Mouse (Mus musculus) kidney, embryonic 16.5 days (tissue): ENCODE measurements around the gene Mcm3ap. TPM values are rescaled to one million over a fixed set of nuclear protein-coding genes. Genes with fewer than 3 reads are reported as not detected.
A peak's percentile ranks its signal among the peaks of the same experiment; 100 is the strongest.

ENCODE experiments used
- ATAC-seq: fragments of 200-750 bp; cut with Nextera tagmentation; 2 replicates; pipeline ENCODE4 v1.8.0; 2017; ENCODE audit warnings: moderate TSS enrichment; ENCODE audit not compliant: low FRiP score, low TSS enrichment
- H3K27ac ChIP-seq: fragments of 300-500 bp; sonication (generic); 2 replicates; pipeline ENCODE4 v1.5.1; 2014; ENCODE audit warnings: low read length
- H3K27me3 ChIP-seq: fragments of 300-500 bp; sonication (generic); 2 replicates; pipeline ENCODE4 v1.6.1; 2014; ENCODE audit warnings: low read length, control low read depth, mixed read lengths; ENCODE audit not compliant: insufficient read depth
- H3K36me3 ChIP-seq: fragments of 300-500 bp; sonication (generic); 2 replicates; pipeline ENCODE4 v1.6.1; 2014; ENCODE audit warnings: low read length, control low read depth, mixed read lengths; ENCODE audit not compliant: insufficient read depth
- H3K4me1 ChIP-seq: fragments of 300-500 bp; sonication (generic); 2 replicates; pipeline ENCODE4 v1.6.1; 2014; ENCODE audit warnings: low read length, control low read depth, mixed read lengths; ENCODE audit not compliant: insufficient read depth
- H3K4me2 ChIP-seq: fragments of 300-500 bp; sonication (generic); replicated peaks from 2 replicates; pipeline ENCODE4 v1.6.1; 2014; ENCODE audit warnings: low read depth, low read length
- H3K4me3 ChIP-seq: fragments of 300-500 bp; sonication (generic); 2 replicates; pipeline ENCODE4 v1.5.1; 2014; ENCODE audit warnings: mild to moderate bottlenecking, low read length
- H3K9ac ChIP-seq: fragments of 300-500 bp; sonication (generic); replicated peaks from 2 replicates; pipeline ENCODE4 v1.6.1; 2014; ENCODE audit warnings: low read length
- H3K9me3 ChIP-seq: fragments of 300-500 bp; sonication (generic); 2 replicates; pipeline ENCODE4 v1.6.1; 2016; ENCODE audit warnings: low read length, control low read depth
- WGBS: fragments of 180-500 bp; shearing (Covaris S2); extraction: QIAGEN DNeasy Blood & Tissue Kit; methylation state at CpG from one replicate; pipeline ENCODE4 v1.1.7; 2014; 5-methylcytosine and 5-hydroxymethylcytosine counted together
- polyA plus RNA-seq: library from polyadenylated mRNA; unstranded; fragments of >200 nt; fragmentation: Nextera tagmentation; extraction: Ambion mirVana; gene quantifications from 2 replicates; pipeline ENCODE4 v1.2.1, GENCODE M21; 2015

Mcm3ap gene
- polyA plus RNA-seq, 1 experiment from 2014 or later = 50.2 TPM

DNA sequence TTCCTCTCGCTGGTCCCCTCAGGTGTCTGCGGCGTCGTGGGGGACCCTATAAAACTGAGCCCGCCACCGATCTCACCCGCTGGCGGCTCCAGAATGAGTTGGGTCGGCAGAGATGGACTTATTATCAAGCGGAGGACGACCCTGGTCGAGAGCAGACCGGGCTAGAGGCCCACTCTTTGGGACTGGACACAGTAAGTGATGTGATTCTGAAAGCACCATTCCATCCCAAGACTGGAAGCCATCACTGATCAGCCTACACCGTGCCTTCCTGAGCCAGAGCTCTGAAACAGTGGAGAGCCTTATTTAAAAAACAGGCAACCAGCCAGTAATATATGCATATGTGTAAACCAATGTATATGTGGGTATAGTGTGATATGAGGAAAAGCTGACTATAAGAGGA, 63.1 kb downstream of the Mcm3ap start:
- Histone ChIP-seq H3K27ac (peak overlapping the region; percentile 39; the same call in 1 of the 2 replicates), H3K4me3 (peak overlapping the region; percentile 66), H3K4me1 (peaks cover 13% of the 10 kb centered on the region; the same call in 1 of the 2 replicates), H3K9me3 (no peaks in the 10 kb centered on the region), H3K27me3 (no peaks in the 10 kb centered on the region), H3K36me3 (peaks cover 7% of the 10 kb centered on the region; the same call in 1 of the 2 replicates), H3K9ac (peak overlapping the region; percentile 74), H3K4me2 (peak overlapping the region; percentile 85)
- WGBS = 2% methylated on average over 14 of the region's 14 CpGs
- ATAC-seq = peak; percentile 52

- no peak for ATAC-seq
- Histone ChIP-seq H3K9ac (no peak overlapping the region), H3K27ac (no peak overlapping the region), H3K36me3 (peaks cover 24% of the 10 kb centered on the region), H3K4me2 (no peak overlapping the region), H3K4me1 (peaks cover 10% of the 10 kb centered on the region; the same call in 1 of the 2 replicates), H3K4me3 (no peak overlapping the region), H3K9me3 (no peaks in the 10 kb centered on the region), H3K27me3 (no peaks in the 10 kb centered on the region)
- WGBS = 96% methylated on average over 7 of the region's 7 CpGs
Observed at GRCm38 (mm10) chr10:76535526-76535925, 66.8 kb downstream of the Mcm3ap start.

GRCm38 (mm10) chr10:76537619-76538018, 68.9 kb downstream of the Mcm3ap start:
- Histone ChIP-seq H3K27me3 (no peaks in the 10 kb centered on the region), H3K9ac (no peak overlapping the region), H3K9me3 (no peaks in the 10 kb centered on the region), H3K36me3 (peaks cover 38% of the 10 kb centered on the region), H3K4me3 (no peak overlapping the region), H3K27ac (no peak overlapping the region), H3K4me1 (no peaks in the 10 kb centered on the region), H3K4me2 (no peak overlapping the region)
- no peak for ATAC-seq
- WGBS = 82% methylated on average over 9 of the region's 9 CpGs

GRCm38 (mm10) chr10:76541336-76542085, 72.8 kb downstream of the Mcm3ap start:
- Histone ChIP-seq H3K4me1 (no peaks in the 10 kb centered on the region), H3K27me3 (no peaks in the 10 kb centered on the region), H3K27ac (no peak overlapping the region), H3K4me3 (no peak overlapping the region), H3K36me3 (peaks cover 54% of the 10 kb centered on the region), H3K9me3 (no peaks in the 10 kb centered on the region), H3K9ac (no peak overlapping the region), H3K4me2 (no peak overlapping the region)
- no peak for ATAC-seq
- 91% methylated on average over 11 of the region's 11 CpGs for WGBS

- Histone ChIP-seq H3K36me3 (peaks cover 65% of the 10 kb centered on the region), H3K27ac (no peak overlapping the region), H3K9ac (no peak overlapping the region), H3K4me2 (no peak overlapping the region), H3K9me3 (no peaks in the 10 kb centered on the region), H3K4me1 (0 out of 2 replicates have a peak, but pooled peaks cover 3% of the 10 kb centered on the region), H3K4me3 (no peak overlapping the region), H3K27me3 (no peaks in the 10 kb centered on the region)
- no peak for ATAC-seq
- 87% methylated on average over 10 of the region's 10 CpGs for WGBS
Observed at GRCm38 (mm10) chr10:76542636-76543375, 74.1 kb downstream of the Mcm3ap start.

- Histone ChIP-seq H3K4me3 (no peak overlapping the region), H3K4me2 (no peak overlapping the region), H3K36me3 (peaks cover 61% of the 10 kb centered on the region), H3K27me3 (no peaks in the 10 kb centered on the region), H3K27ac (no peak overlapping the region), H3K9ac (no peak overlapping the region), H3K9me3 (no peaks in the 10 kb centered on the region), H3K4me1 (0 out of 2 replicates have a peak, but pooled peaks cover 3% of the 10 kb centered on the region)
- WGBS = 68% methylated on average over 8 of the region's 8 CpGs
- peak; percentile 47; the same call in 1 of the 2 replicates for ATAC-seq
Observed at GRCm38 (mm10) chr10:76546566-76546965, 77.8 kb downstream of the Mcm3ap start.

DNA sequence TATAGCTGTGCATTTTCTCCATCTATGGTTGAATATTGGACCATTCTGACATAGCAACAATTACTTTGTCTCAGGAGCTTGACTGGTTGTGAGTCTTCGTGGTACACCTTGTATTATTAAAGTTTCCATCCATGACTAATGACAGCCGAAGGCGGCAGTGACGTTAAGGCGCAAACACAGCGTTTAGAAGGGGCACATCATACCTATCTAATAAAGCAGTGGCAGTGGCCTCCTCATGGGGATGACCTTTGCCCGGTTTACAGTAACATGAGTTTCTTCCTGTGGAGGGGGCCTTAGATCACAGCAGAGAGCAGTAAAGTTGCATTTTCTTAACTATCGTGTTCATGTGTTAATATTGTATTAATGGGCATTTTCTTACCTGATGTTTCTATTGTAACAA, 79.5 kb downstream of the Mcm3ap start:
- H3K27ac ChIP-seq = no peak overlapping the region
- peaks cover 58% of the 10 kb centered on the region for H3K36me3 ChIP-seq
- H3K4me1 ChIP-seq = 0 out of 2 replicates have a peak, but pooled peaks cover 3% of the 10 kb centered on the region
- no peak overlapping the region for H3K4me2 ChIP-seq
- WGBS = 88% methylated on average over 8 of the region's 8 CpGs
- H3K4me3 ChIP-seq = no peak overlapping the region
- no peaks in the 10 kb centered on the region for H3K27me3 ChIP-seq
- H3K9ac ChIP-seq = no peak overlapping the region
- no peak for ATAC-seq
- no peaks in the 10 kb centered on the region for H3K9me3 ChIP-seq

GRCm38 (mm10) chr10:76550458-76550857, 81.7 kb downstream of the Mcm3ap start:
- no peak for ATAC-seq
- H3K27ac ChIP-seq = no peak overlapping the region
- H3K4me2 ChIP-seq = no peak overlapping the region
- H3K27me3 ChIP-seq = no peaks in the 10 kb centered on the region
- 0 out of 2 replicates have a peak, but pooled peaks cover 3% of the 10 kb centered on the region for H3K4me1 ChIP-seq
- no peak overlapping the region for H3K4me3 ChIP-seq
- 93% methylated on average over 5 of the region's 5 CpGs for WGBS
- no peaks in the 10 kb centered on the region for H3K9me3 ChIP-seq
- no peak overlapping the region for H3K9ac ChIP-seq
- H3K36me3 ChIP-seq = peaks cover 52% of the 10 kb centered on the region

- H3K4me2 ChIP-seq = no peak overlapping the region
- ATAC-seq = no peak
- H3K9me3 ChIP-seq = no peaks in the 10 kb centered on the region
- peaks cover 49% of the 10 kb centered on the region for H3K36me3 ChIP-seq
- no peaks in the 10 kb centered on the region for H3K27me3 ChIP-seq
- H3K27ac ChIP-seq = no peak overlapping the region
- H3K9ac ChIP-seq = no peak overlapping the region
- 0 out of 2 replicates have a peak, but pooled peaks cover 3% of the 10 kb centered on the region for H3K4me1 ChIP-seq
- 83% methylated on average over 3 of the region's 3 CpGs for WGBS
- H3K4me3 ChIP-seq = no peak overlapping the region
Observed at GRCm38 (mm10) chr10:76551556-76551955, 82.8 kb downstream of the Mcm3ap start.

DNA sequence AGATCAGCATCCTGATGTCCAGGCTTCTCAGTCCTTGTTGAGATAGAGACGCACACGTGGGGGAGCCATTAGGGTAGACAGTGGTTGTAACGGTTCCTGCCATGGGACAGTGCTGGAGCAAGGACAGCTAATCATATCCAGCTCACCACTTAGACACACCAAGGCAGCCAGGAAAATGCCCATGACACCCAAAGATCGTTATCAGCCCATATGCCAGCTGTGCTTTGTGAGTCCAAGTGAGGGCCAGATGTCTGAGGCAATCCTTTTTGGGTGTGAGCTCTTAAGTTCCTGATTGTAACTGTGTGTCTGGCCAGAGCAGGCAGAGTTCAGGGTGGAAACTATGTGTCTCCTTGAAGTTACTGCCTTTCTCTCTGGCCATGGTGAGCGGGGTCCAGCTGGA, 85.3 kb downstream of the Mcm3ap start:
- Histone ChIP-seq H3K9ac (no peak overlapping the region), H3K27me3 (no peaks in the 10 kb centered on the region), H3K4me1 (no peaks in the 10 kb centered on the region), H3K27ac (no peak overlapping the region), H3K4me3 (no peak overlapping the region), H3K9me3 (no peaks in the 10 kb centered on the region), H3K4me2 (no peak overlapping the region), H3K36me3 (peaks cover 30% of the 10 kb centered on the region)
- WGBS = 90% methylated on average over 5 of the region's 5 CpGs
- no peak for ATAC-seq
